Mouse (Mus musculus): ENCODE data around the gene Usf1.

Usf1 gene

GRCm38 (mm10) chr1:171410947-171411484 lies at the start of gene Usf1:
Gene Usf1, plus strand, starts transcription at chr1:171411313.
- peak; percentile 87 to 95 for DNase-seq (ENCODE audit: low spot score in 2 of 2)

DNA sequence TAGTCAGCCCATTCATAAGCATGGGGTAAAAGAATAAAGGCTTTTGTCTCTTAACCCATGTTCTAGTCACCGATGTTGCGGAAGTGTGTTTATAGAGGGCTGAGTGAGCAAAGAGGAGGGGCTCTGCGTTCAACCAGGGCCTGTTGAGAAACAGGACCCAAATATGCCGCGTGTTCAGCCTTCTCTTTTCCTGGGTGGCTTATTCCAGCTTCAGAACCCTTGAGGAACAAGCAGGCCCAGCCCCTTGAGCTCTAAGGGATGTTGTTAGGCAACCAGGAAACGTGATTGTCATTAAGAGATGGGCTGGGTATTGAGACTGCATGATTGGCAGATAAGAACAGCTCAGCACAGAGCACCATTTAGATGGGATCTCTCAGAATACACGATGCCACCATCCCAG lies 45.2 kb upstream of the Usf1 start:
- DNase-seq (ENCODE audit: low spot score in 2 of 2) = no peak

DNA sequence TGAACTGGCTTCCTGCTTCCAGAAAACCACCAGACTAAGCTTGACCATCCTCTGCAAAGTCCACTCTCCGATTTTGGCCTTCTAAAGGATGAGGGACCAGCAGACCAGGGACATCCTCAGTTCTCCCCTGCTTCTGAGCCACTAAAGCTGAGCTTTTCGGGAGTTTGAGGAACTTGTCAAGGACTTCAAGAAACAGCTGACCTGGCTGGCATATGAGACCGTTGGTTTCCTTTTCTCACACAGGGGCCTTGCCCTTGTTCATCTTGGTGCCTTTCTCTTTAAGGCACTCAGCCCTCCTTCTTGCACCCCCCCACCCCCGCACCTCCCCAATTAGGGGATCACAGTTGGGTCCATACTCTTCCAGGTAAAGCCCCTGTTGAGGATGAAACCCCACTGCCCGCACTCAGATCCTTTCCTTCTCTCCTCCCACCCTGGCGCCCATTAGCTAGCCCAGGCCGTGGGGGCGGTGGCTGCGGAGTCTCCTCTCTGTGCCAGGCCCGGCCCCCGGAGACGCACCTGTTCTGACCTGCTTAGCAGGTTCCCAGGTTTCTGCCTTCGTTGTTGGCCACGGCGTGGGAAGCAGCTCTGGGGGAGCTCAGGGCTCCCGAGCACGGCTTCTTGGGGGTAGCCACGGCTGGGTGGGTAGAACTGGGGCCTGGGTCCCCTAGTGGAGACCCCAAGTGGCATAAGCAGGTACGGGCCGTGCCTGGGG lies 41.1 kb upstream of the Usf1 start, which contains the start of gene Nectin4:
TSS of gene Nectin4 (plus strand) at position 255 of the 712 bp plus-strand sequence.
- DNase-seq (ENCODE audit: low spot score in 2 of 2) = no peak

DNA sequence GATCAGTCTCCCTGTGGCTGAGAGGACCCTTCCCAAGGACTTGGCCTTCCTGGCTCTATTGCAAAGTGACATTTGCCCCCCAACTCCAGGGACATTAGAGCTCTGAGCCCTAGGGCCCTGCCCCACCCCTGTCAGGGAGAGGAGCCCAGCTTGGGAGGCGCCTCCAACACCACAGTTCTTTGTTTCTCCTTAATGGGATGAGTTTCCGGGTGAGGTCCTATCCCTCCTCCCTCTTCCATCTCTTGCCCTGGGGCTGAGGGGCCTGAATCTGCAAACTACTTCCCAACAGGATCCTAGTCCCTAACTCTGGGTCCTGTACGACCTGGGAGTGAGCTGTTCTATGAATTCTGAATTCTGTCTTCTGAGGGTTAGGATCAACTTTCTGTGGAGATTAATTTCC lies 38.2 kb upstream of the Usf1 start:
- DNase-seq (ENCODE audit: low spot score in 2 of 2) = no peak

DNA sequence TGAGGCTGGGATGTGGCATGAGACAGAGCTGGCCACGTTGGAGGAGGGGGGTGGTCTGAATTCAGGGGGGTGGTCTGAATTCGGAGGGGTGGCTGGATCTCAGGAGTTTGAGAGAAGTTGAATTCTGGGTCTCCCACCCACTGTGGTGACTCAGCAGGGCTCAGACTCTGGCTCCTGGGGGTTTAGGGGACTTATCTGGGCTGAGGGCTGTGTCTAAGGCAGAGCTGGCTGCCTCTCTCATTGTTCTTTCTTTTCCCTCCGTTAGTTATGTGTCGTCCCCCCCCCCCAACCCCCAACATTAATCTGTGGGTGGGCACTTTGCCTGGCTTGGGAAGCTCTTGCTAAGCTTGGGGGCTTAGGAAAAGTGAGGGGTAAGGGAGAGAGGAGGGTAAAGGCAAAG lies 37.2 kb upstream of the Usf1 start:
- no peak for DNase-seq (ENCODE audit: low spot score in 2 of 2)

GRCm38 (mm10) chr1:171375646-171376097 lies 35.4 kb upstream of the Usf1 start:
- DNase-seq (ENCODE audit: low spot score in 2 of 2) = no peak

DNA sequence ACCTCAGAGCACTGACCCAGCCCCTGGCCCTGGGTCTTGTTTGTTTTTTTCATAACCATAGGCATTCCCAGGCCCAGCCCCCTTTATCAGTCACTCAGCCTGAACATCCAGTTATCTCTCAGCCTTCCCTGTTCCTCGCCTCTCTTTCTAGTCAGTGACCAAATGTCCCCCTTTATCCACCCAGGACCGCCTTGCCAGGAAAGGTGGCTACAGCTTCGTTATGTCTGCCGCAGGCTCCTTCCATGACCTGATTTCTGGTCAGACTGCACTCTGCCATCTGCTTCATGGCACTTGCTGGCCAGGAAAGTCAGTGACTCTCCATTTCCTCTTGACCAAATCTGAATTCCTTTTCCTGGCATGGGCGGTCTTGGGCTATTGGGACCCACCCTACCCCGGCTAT lies 32.8 kb upstream of the Usf1 start:
- no peak for DNase-seq (ENCODE audit: low spot score in 2 of 2)

GRCm38 (mm10) chr1:171379935-171380599 lies 31.0 kb upstream of the Usf1 start:
- DNase-seq (ENCODE audit: low spot score in 2 of 2) = peak; percentile 50 to 84

DNA sequence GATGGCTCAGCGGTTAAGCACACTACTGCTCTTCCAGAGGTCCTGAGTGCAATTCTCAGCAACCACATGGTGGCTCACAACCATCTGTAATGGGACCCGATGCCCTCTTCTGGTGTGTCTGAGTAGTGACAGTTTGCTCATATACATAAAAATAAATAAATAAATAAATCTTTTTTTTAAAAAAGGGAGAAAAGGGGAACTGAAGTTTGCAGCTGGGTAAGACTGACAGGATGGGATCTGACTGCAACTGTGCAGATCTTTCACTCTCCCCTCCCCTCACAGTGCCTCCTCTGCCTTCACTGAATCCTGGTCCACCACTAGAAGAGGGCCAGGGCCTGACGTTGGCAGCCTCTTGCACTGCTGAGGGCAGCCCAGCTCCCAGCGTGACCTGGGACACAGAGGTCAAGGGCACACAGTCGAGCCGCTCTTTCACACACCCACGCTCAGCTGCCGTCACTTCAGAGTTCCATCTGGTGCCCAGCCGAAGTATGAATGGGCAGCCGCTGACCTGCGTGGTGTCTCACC lies 29.0 kb upstream of the Usf1 start:
- DNase-seq (ENCODE audit: low spot score in 2 of 2) = no peak

DNA sequence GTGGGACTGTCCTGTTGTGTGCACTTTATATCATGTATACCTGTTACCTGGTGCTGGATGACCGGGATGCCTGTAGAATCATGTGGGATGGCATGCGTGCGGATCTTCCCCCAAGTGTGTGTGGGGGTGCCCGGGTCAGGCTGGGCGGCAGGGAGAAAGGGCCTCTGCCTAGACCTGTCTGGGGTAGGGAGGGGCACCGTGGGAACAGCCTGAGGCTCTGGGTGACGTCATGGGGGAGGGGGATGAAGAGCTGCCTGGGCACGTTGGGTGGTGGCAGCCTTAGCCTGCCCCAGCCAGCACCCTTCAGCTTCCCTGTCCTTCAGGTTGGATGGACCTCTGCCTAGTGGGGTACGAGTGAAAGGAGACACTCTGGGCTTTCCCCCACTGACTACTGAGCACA lies 26.8 kb upstream of the Usf1 start:
- no peak for DNase-seq (ENCODE audit: low spot score in 2 of 2)

DNA sequence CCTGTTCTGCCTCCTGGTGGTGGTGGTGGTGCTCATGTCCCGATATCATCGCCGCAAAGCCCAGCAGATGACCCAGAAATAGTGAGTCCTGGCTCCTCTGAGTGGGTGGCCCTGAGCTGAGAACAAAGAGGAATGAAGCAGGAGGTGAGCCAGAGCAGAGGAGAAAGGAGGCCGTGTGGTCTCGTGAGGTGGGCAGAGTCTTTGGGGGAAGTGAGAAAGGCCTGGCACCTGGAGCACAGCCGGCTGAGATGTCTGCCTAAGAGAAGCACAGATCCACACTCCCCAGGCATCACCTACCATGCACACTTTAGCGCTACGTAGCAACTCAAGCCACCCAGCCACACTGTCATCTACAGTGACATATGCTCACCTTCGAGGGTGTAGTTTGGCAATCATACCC lies 25.9 kb upstream of the Usf1 start:
- DNase-seq (ENCODE audit: low spot score in 2 of 2) = no peak

- peak in 1 of 2 experiments; percentile 64 for DNase-seq (ENCODE audit: low spot score in 2 of 2)
Observed at GRCm38 (mm10) chr1:171387099-171387498, 24.0 kb upstream of the Usf1 start.

DNA sequence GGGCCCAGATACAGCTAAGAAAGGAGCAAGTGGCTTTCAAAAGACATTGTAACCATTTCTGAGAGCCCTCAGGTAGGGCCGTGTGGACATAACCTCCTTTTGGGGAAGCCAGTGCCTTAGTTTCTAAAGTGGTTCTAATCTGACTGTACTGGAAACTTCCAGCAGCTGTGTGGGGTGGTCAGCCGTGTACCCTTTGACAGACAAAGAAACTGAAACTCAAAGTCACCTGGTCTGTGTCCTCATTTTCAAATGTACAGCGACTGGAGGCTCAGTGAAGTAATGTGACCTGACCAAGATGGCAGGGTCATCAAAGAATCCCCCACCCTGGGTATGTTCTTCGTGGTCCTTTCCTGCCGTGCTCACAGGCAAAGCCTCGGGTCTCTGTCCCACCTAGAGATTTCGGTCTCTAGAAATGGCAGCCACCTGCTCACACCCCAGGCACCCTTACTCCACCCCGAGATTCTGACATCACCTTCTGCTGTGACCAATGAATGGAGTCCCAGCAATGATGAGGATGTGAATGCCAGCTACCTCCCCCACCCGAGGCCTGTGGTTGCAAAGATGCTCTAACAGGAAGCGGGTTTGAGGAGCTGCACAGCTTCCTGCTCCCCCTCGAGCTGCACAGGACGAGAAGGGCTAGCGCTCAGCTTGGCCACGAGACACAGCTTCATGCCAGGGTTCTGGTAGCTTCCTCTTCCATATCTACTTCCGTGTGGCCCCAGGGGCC lies 22.6 kb upstream of the Usf1 start, which contains the start of gene Arhgap30:
TSS of gene Arhgap30 (plus strand) at position 579 of the 727 bp plus-strand sequence.
- DNase-seq (ENCODE audit: low spot score in 2 of 2) = peak; percentile 59 to 86

DNA sequence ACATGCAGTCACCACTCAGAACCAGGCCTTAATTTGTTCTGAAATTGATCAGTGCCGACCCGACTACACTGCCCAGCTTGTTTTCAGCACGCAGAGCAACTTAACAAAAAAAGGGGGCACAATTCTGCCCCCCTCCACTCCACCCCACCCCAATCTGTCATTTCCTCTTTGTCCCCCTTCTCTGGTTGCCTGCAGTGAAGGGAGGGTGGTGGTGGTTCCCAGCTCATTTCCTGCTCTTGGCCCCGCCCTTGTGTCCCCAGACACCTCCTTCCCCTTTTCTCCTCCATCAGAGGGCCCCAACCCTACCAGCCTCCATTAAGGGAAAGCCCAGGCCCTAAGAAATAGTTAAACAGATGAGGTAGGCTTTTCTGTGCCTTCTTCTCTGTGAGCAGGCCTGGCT lies 21.0 kb upstream of the Usf1 start:
- DNase-seq (ENCODE audit: low spot score in 2 of 2) = peak in 1 of 2 experiments; percentile 83

- no peak for DNase-seq (ENCODE audit: low spot score in 2 of 2)
Observed at GRCm38 (mm10) chr1:171401821-171402220, 9.3 kb upstream of the Usf1 start.

- no peak for DNase-seq (ENCODE audit: low spot score in 2 of 2)
Observed at GRCm38 (mm10) chr1:171402991-171403390, 8.1 kb upstream of the Usf1 start.

GRCm38 (mm10) chr1:171407263-171407662 lies 3.9 kb upstream of the Usf1 start:
- DNase-seq (ENCODE audit: low spot score in 2 of 2) = no peak

GRCm38 (mm10) chr1:171410231-171410630 lies 882 bp upstream of the Usf1 start:
- DNase-seq (ENCODE audit: low spot score in 2 of 2) = no peak

GRCm38 (mm10) chr1:171411492-171411941 lies 404 bp downstream of the Usf1 start:
- peak in 1 of 2 experiments; percentile 64 for DNase-seq (ENCODE audit: low spot score in 2 of 2)

DNA sequence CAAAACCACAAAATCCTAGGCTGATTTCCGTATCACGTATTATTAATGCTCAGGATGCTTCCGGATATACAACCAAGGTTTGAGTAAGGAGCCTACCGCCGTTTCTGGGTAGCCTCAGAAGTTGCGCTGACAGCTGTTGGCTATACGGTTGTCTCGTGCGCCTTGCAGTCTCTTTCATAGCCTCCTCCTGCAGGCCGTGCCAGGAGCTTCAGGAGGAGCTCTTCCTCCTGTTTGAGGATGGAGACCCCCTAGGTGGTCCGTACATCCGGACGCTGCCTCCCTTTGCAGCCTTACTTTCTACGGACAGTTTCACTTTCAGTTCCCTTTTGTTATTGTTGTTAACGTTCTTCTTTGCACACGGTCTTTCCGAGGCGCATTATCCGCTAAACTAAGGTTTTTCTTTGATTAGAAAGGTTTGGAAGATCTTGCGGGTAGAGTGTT lies 908 bp downstream of the Usf1 start:
- DNase-seq (ENCODE audit: low spot score in 2 of 2) = peak; percentile 45 to 58

GRCm38 (mm10) chr1:171412446-171412845 lies 1.3 kb downstream of the Usf1 start:
- DNase-seq (ENCODE audit: low spot score in 2 of 2) = no peak

DNA sequence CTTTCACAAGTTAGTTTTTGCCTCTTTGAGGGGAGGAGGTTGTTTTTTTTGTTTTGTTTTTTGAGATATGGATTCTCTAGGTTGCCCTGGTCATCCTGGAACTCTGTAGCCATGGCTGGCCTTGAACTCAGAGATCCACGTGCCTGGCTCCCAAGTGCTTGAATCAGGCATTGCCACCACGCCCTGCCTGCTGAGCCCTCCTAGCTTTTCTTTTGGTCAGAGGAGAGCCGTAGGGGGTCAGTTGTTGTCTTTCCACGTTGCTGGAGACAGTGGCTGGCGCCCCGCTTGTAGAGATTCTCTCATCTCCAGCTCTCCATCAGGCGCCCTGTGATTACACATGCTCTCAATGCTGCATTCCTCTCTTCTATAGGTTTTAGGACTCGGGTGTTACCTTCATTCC lies 2.5 kb downstream of the Usf1 start:
- DNase-seq (ENCODE audit: low spot score in 2 of 2) = no peak
